Mouse (Mus musculus) MEL (cell line): Measurements from ENCODE around the gene Hnf1a.

Source experiments
- ETS1 ChIP-seq: IDR thresholded peaks from 2 replicates; pipeline ENCODE4 v1.6.1; 2012; ENCODE audit warnings: low read depth, mild to moderate bottlenecking, inconsistent platforms, low read length, improper control_type of control experiment, moderate library complexity
- GATA1 ChIP-seq: IDR thresholded peaks from 2 replicates; pipeline ENCODE4 v1.6.1; 2011; ENCODE audit warnings: low read depth, low read length, improper control_type of control experiment
- POLR2A ChIP-seq, 2 experiments: IDR thresholded peaks; 2 replicates each; pipeline ENCODE4 v1.6.1; 2011 to 2012; ENCODE audit warnings: low read length in 2 of 2, mild to moderate bottlenecking in 2 of 2, control low read depth in 1 of 2, improper control_type of control experiment in 1 of 2, low read depth in 1 of 2, moderate library complexity in 1 of 2; ENCODE audit not compliant: control insufficient read depth in 1 of 2, insufficient read depth in 1 of 2, poor library complexity in 1 of 2
- SIN3A ChIP-seq: IDR thresholded peaks from 2 replicates; pipeline ENCODE4 v1.6.1; 2012; ENCODE audit warnings: low read length, improper control_type of control experiment, inconsistent platforms

GRCm38 (mm10) chr5:114969064-114969463 lies 1.8 kb downstream of the Hnf1a start:
- no peak for TF ChIP-seq SIN3A
- TF ChIP-seq POLR2A (IDR thresholded peaks at IDR 0.05; ENCODE audit: control insufficient read depth in 1 of 2, insufficient read depth in 1 of 2, low read depth in 1 of 2, low read length in 2 of 2, poor library complexity in 1 of 2): no peak
- TF ChIP-seq GATA1: no peak
- TF ChIP-seq ETS1: no peak
